Mouse (Mus musculus): ENCODE data around the gene Nrf1.

Nrf1 gene

DNA sequence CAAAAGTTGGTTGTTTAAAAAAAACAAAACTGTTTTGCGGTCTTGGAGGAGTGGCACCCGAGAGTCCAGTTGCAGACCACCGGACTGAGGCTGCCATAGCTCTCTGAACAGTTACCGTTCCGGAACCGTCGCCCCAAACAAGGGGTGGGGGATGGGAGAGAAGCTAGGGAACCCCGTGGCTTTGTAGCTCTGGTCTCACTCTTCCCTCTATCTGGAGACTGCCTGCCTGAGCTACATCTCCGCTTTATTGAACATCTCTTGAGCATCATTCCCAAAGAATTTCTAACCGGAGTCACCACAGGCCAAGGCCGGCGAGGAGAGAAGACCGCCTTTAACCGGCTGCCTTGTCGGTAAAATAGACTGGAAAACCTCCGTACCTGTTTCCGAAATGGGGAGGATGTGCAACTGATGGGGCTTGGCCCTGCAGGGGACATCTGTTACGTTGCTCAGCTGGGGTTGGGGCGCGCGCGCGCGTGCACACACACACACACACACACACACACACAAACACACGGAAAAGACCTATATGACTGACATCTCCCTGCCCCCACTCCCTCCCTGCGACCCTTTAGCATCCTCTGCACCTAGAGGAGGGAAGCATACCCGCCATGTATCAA is 130.3 kb downstream of the Nrf1 start:
- DNase-seq: peak; percentile 10

DNA sequence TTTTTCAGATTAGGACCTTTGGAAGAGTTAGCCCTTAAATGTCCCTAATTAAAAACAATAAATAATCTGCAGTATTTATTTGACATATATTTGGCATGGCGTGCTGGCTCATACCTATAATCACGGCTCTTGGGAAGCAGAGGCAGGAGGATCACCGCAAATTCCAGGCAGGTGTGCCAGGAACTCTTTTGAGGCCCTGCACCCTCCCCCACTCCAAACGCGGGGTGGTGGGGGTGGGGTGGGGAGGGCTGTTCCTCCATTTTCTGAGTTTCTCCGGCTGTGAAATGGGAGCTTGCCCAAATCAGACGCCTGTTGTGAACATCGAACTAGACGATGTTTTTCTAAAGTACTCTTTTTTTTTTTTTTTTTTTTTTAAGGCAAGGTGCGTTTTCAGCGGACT is 131.3 kb downstream of the Nrf1 start:
- DNase-seq: no peak

DNA sequence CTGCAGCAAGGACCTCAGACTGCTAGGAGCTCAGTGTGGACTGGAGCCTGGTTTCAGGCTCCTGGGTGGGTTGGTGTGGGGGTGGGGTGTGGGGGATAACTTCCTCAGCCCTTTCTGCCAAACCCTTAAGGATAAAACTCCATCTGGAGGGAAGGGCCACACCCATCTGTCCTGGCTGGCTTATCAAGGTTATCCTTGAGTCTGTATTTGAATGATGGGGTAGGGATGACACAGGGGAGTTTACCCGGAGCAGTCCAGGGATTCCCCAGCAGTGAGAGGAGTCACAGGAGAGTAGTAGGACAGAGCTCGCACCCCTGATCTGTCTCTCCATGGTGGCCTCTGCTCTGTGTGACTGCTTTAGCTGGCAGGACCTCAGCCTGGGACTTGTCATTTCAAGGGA is 132.5 kb downstream of the Nrf1 start:
- no peak for DNase-seq

DNA sequence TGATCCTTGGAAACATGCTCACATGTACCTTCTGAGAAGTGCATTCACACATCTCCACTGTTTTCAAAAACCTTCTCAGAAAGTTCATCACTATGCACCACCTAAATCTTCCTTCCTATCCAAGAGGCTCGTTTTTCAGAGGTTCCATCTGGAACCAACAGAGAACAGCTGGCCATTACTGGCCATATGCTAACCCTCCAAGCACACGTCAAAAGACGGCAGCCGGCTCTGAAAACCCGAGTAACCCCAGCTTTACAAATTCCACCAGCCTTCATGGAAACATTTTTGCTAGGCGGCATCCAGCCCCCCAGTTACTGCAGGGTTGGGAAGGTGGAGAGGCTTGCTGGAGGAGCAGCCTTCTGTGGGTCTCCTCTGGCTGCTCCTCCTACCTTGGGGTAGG is 134.2 kb downstream of the Nrf1 start:
- no peak for DNase-seq

DNA sequence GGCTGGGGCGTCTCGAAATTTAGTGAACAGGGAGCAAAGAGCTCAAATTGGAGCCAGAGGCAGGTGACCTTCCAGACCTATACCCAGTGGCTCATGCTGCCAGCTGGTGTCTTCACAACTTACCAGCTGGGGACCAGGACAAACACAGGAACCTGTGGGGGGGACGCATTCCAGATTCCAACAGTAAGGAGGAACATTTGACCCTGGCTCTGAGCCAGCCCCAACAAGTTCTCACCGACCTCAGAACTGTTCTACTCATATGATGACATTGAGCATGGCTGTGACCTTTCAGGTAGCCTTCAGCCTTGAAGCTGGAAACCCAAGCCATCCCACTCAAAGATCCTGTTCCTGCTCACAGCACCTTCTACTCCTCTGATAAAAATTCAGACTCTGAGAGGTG is 135.8 kb downstream of the Nrf1 start:
- DNase-seq: no peak

DNA sequence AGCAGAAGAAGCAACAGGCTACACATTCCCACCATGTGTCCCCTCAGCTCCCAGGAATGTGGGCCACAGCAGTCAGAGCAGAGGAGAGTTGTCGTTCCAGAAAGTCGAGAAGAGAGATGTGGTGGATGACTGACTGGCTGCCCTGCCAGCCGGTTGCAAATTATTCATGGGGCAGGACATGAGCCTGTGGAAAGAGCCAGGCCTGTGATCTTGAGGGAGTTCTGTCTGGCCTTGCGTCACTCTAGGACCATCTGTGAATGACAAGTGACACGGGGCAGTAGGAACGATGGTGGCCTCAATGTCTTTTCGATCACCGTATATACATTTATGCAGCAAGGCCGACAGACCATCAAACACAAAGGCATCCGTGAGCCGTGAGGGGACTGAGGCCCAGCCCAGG is 147.9 kb downstream of the Nrf1 start:
- DNase-seq: no peak

DNA sequence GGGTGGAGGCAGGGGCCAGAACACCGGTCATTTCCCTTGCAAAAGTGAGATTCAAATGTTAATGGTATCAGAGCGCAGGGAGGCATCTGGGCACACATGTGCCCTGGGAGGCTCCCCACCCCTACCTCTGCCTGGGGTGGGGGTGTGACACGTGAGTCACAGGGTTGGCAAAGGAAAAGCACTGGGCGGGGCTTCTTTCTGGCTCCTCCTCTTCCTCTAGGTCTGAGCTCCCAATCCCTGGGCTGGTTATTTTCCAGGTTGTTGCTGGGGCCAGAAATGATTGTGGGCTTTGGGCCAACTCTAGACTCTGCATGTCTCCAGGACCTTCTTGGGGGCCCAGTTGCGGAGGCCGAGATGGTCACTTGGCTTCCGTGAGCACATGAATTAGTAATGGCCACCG is 148.4 kb downstream of the Nrf1 start:
- no peak for DNase-seq

Measured in thymus, postnatal 14 days (tissue).